Comparison of ENCODE assay signal across 33 mouse cellular contexts in genomic region chr11:100375127-100375526, GRCm38 (mm10). TPM values are rescaled to one million over a fixed set of nuclear protein-coding genes. Genes with fewer than 3 reads are reported as not detected.
DNase-seq lines count a peak whose midpoint lies in the region; ATAC-seq and TF ChIP-seq lines count a peak whose summit lies in the region.
"Had no signal": no experiment of that assay in that cellular context is flagged by ENCODE, and none has a peak within 500 bp of the region (broad histone marks: within the 10 kb centered on the region; RNA-seq: fewer than 3 reads in every experiment).

No protein-coding gene starts in this region.

- peaks cover 89% of the 10 kb centered on the region for H3K4me1 ChIP-seq in E14TG2a.4 (replicated peaks; ENCODE audit: low read depth, low read length)
- no peaks in the 10 kb centered on the region for H3K4me1 ChIP-seq in ES-Bruce4 (ENCODE audit: control insufficient read depth, insufficient read depth, low read length)
- H3K4me1 ChIP-seq: embryonic facial prominence, embryonic 13.5 days; forebrain, embryonic 15.5 days had no signal

- no peak for TF ChIP-seq POLR2A in ES-Bruce4 (IDR thresholded peaks at IDR 0.05; ENCODE audit: insufficient read depth, low read length)

- H3K36me3 ChIP-seq in E14TG2a.4 (ENCODE audit: insufficient read depth, low read length): peaks cover 91% of the 10 kb centered on the region
- peaks cover 21% of the 10 kb centered on the region for H3K36me3 ChIP-seq in ES-Bruce4 (ENCODE audit: control insufficient read depth, insufficient read depth, low read length, poor library complexity, severe bottlenecking)

- peak overlapping the region; percentile 97 for H3K27ac ChIP-seq in ES-Bruce4 (ENCODE audit: insufficient read depth, low read length)
- H3K27ac ChIP-seq: embryonic facial prominence, embryonic 10.5 days; embryonic facial prominence, embryonic 13.5 days; forebrain, embryonic 12.5 days; forebrain, embryonic 15.5 days; heart, embryonic 13.5 days; hindbrain, embryonic 14.5 days; hindbrain, postnatal 0 days had no signal

- TF ChIP-seq CTCF in E14TG2a.4 (conservative IDR thresholded peaks at IDR 0.05; ENCODE audit: low read length) (no peak), ES-Bruce4 (IDR thresholded peaks at IDR 0.05; ENCODE audit: low read depth, low read length) (no peak)

- H3K9me3 ChIP-seq in E14TG2a.4 (ENCODE audit: low read length) (no peaks in the 10 kb centered on the region), ES-Bruce4 (replicated peaks; ENCODE audit: control insufficient read depth, insufficient read depth, low read length, poor library complexity, severe bottlenecking) (no peaks in the 10 kb centered on the region)
- H3K9me3 ChIP-seq: embryonic facial prominence, embryonic 10.5 days; embryonic facial prominence, embryonic 13.5 days; forebrain, embryonic 12.5 days; forebrain, embryonic 15.5 days; heart, embryonic 13.5 days had no signal

- H3K9ac ChIP-seq in ES-Bruce4 (ENCODE audit: low read depth, poor library complexity, severe bottlenecking): peak overlapping the region; percentile 36; the same call in 1 of the 2 replicates
- H3K9ac ChIP-seq: embryonic facial prominence, embryonic 13.5 days; forebrain, embryonic 12.5 days; forebrain, embryonic 15.5 days; heart, embryonic 13.5 days; hindbrain, embryonic 14.5 days had no signal

- no peak for ATAC-seq in megakaryocyte, adult 5-6 weeks (ENCODE audit: poor library complexity, severe bottlenecking)
- ATAC-seq: CD4-positive, CD25-positive, alpha-beta regulatory T cell, adult 4 months; forebrain, embryonic 15.5 days; hindbrain, postnatal 0 days; inflammation-experienced regulatory T-cells, adult 6 months; intestine, embryonic 16.5 days had no signal

- peak; percentile 67 for DNase-seq in R1 (ENCODE audit: low read depth, low spot score)
- DNase-seq in layer of hippocampus, postnatal 36 days: no peak
- no peak for DNase-seq in kidney, postnatal 14 days
- DNase-seq: adrenal gland, adult 2 months; adrenal gland, postnatal 14 days; cerebellum, adult 11-12 months; cerebellum, adult 8-10 months; cerebellum, postnatal 10 days; cerebellum, postnatal 36 days; embryo, embryonic 11 days; gastrocnemius, postnatal 10 days; heart, adult 11 months; heart, postnatal 14 days; heart, postnatal 4 days had no signal

- 0 out of 2 replicates have a peak, but pooled peaks have one; percentile 9 for TF ChIP-seq EP300 in ES-Bruce4 (IDR thresholded peaks at IDR 0.05; ENCODE audit: insufficient read depth, low read depth, low read length)

- H3K4me3 ChIP-seq in E14TG2a.4 (replicated peaks; ENCODE audit: low read length): peak overlapping the region; percentile 89
- H3K4me3 ChIP-seq in ES-Bruce4 (ENCODE audit: low read depth, low read length): no peak overlapping the region
- H3K4me3 ChIP-seq: embryonic facial prominence, embryonic 10.5 days; embryonic facial prominence, embryonic 13.5 days; erythroblast, embryonic 14.5 days; forebrain, embryonic 12.5 days; forebrain, embryonic 15.5 days; heart, embryonic 13.5 days had no signal

- H3K27me3 ChIP-seq in E14TG2a.4 (ENCODE audit: insufficient read depth, low read length) (no peaks in the 10 kb centered on the region), ES-Bruce4 (ENCODE audit: control insufficient read depth, insufficient read depth, low read length, poor library complexity, severe bottlenecking) (no peaks in the 10 kb centered on the region)
- H3K27me3 ChIP-seq: embryonic facial prominence, embryonic 13.5 days; forebrain, embryonic 12.5 days; forebrain, embryonic 15.5 days; heart, embryonic 13.5 days had no signal

RNA-seq across cellular contexts. Expression of gene Hap1, which starts 19.2 kb away (rescaled TPM):
- 12.7 and 13.6 TPM in 2 replicates for polyA plus RNA-seq in ES-Bruce4 (2011; ENCODE audit: insufficient read depth, insufficient read length, low read depth, missing spikeins)
- 100 to 1,000 TPM; 148 to 154 TPM for total RNA-seq in layer of hippocampus, postnatal 36 days (2021)
- total RNA-seq in megakaryocyte, adult 5-6 weeks (2015): not detected in 2 replicates
- not detected in 2 replicates for total RNA-seq in megakaryocyte, adult 5-6 weeks (2017)

RNA-seq across cellular contexts. Expression of gene Jup, which starts 22.4 kb away (rescaled TPM):
- polyA plus RNA-seq in ES-Bruce4 (2011; ENCODE audit: insufficient read depth, insufficient read length, low read depth, missing spikeins): 166 and 171 TPM in 2 replicates
- 10 to 100 TPM; 36.5 to 39.8 TPM for total RNA-seq in layer of hippocampus, postnatal 36 days (2021)
- 3.5 and 3.9 TPM in 2 replicates for total RNA-seq in megakaryocyte, adult 5-6 weeks (2015)
- total RNA-seq in megakaryocyte, adult 5-6 weeks (2017): 1.5 and 5.1 TPM in 2 replicates

RNA-seq across cellular contexts. Expression of gene P3h4, which starts 39.5 kb away (rescaled TPM):
- 13.3 and 16.8 TPM in 2 replicates for polyA plus RNA-seq in ES-Bruce4 (2011; ENCODE audit: insufficient read depth, insufficient read length, low read depth, missing spikeins)
- total RNA-seq in layer of hippocampus, postnatal 36 days (2021): 1 to 10 TPM; 8.7 to 9.4 TPM
- total RNA-seq in megakaryocyte, adult 5-6 weeks (2015): not detected in 2 replicates
- total RNA-seq in megakaryocyte, adult 5-6 weeks (2017): 0.08 TPM in 1 of 2 replicates, not detected in the other
- polyA plus RNA-seq: CD4-positive, CD25-positive, alpha-beta regulatory T cell, adult 4 months; erythroblast, embryonic 14.5 days had no signal

RNA-seq across cellular contexts. Expression of gene Fkbp10, which starts 40.4 kb away (rescaled TPM):
- 22.5 and 24.3 TPM in 2 replicates for polyA plus RNA-seq in ES-Bruce4 (2011; ENCODE audit: insufficient read depth, insufficient read length, low read depth, missing spikeins)
- 1 to 10 TPM; 4.4 to 5.0 TPM for total RNA-seq in layer of hippocampus, postnatal 36 days (2021)
- total RNA-seq in megakaryocyte, adult 5-6 weeks (2015): 0.09 TPM in 1 of 2 replicates, not detected in the other
- total RNA-seq in megakaryocyte, adult 5-6 weeks (2017): not detected in 2 replicates
- polyA plus RNA-seq: CD4-positive, CD25-positive, alpha-beta regulatory T cell, adult 4 months had no signal

RNA-seq across cellular contexts. Expression of gene Gast, which starts 40.9 kb away (rescaled TPM):
- not detected in 2 replicates for polyA plus RNA-seq in ES-Bruce4 (2011; ENCODE audit: insufficient read depth, insufficient read length, low read depth, missing spikeins)
- total RNA-seq in layer of hippocampus, postnatal 36 days (2021): not detected
- total RNA-seq in megakaryocyte, adult 5-6 weeks (2015): not detected in 2 replicates
- total RNA-seq in megakaryocyte, adult 5-6 weeks (2017): not detected in 2 replicates
- total RNA-seq: adrenal gland, adult 2 months; adrenal gland, postnatal 14 days; adrenal gland, postnatal 4 days; gastrocnemius, postnatal 10 days; gastrocnemius, postnatal 4 days; heart, postnatal 14 days; heart, postnatal 4 days; hindbrain, postnatal 0 days had no signal
- polyA plus RNA-seq: adrenal gland, adult 2 months; C2C12; CD4-positive, CD25-positive, alpha-beta regulatory T cell, adult 4 months; heart, embryonic 13.5 days; heart, embryonic 16.5 days; hindbrain, embryonic 11.5 days; inflammation-experienced regulatory T-cells, adult 6 months had no signal

Comparison
In these comparisons a context has a peak if more than half of its experiments do, and no peak if none do; other contexts are left out.
1. RNA of gene Hap1, which starts 19.2 kb away (total RNA-seq): 148 to 154 TPM in layer of hippocampus, postnatal 36 days; not detected in megakaryocyte, adult 5-6 weeks; every median in the first group is over 100 times any median in the second.
2. RNA of gene Jup, which starts 22.4 kb away (total RNA-seq): 36.5 to 39.8 TPM in layer of hippocampus, postnatal 36 days; 1.5 to 5.1 TPM in megakaryocyte, adult 5-6 weeks; every median in the first group is over 4 times any median in the second.
3. RNA of gene P3h4, which starts 39.5 kb away (total RNA-seq): 8.7 to 9.4 TPM in layer of hippocampus, postnatal 36 days; 0.08 TPM in megakaryocyte, adult 5-6 weeks; every median in the first group is over 4 times any median in the second.